ENCODE assay signal across 10 mouse cellular contexts in the genomic region with DNA sequence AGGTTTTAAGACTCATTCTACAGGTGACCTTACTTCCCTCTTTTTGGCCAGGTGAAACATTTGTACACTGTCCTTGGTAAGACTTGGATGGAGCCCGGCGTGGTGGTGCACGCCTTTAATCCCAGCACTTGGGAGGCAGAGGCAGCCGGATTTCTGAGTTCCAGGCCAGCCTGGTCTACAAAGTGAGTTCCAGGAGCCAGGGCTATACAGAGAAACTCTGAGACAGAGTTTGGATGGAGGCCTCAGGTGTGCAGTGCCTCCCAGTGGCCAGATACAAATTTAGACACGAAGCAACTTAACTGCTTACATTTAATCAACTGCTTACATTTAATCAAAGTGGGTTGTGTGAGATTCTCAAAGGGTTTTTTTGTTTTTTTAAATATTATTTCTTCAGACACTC. TPM values are rescaled to one million over a fixed set of nuclear protein-coding genes. Genes with fewer than 3 reads are reported as not detected.
A peak's percentile ranks its signal among the peaks of the same experiment; 100 is the strongest.
DNase-seq lines count a peak whose midpoint lies in the region; ATAC-seq and TF ChIP-seq lines count a peak whose summit lies in the region.
"Had no signal": no experiment of that assay in that cellular context is flagged by ENCODE, and none has a peak within 500 bp of the region (broad histone marks: within the 10 kb centered on the region; RNA-seq: fewer than 3 reads in every experiment).

No protein-coding gene starts in this region.

- no peak for ATAC-seq in liver, embryonic 14.5 days (ENCODE audit: insufficient read depth)
- no peak for ATAC-seq in liver, embryonic 11.5 days (replicated peaks; ENCODE audit: low FRiP score)

- H3K9me3 ChIP-seq in liver, embryonic 14.5 days (ENCODE audit: control insufficient read depth, low read length), result no peaks in the 10 kb centered on the region
- no peaks in the 10 kb centered on the region for H3K9me3 ChIP-seq in liver, embryonic 11.5 days (ENCODE audit: control insufficient read depth, low read length)
- H3K9me3 ChIP-seq in CH12.LX (replicated peaks; ENCODE audit: low read length), result no peaks in the 10 kb centered on the region
- H3K9me3 ChIP-seq: heart, embryonic 15.5 days had no signal

- TF ChIP-seq EP300 in liver, embryonic 14.5 days (IDR thresholded peaks at IDR 0.05; ENCODE audit: low read depth), result no peak
- TF ChIP-seq EP300 in CH12.LX (IDR thresholded peaks at IDR 0.05; ENCODE audit: low read length), result no peak

- no peak for TF ChIP-seq POLR2A in CH12.LX (IDR thresholded peaks at IDR 0.05; ENCODE audit: low read depth, low read length)
- TF ChIP-seq POLR2A in brain, embryonic 14.5 days (IDR thresholded peaks at IDR 0.05; ENCODE audit: borderline replicate concordance, extremely low read depth, insufficient read depth, insufficient read length, poor library complexity, severe bottlenecking), result no peak

- no peak overlapping the region for H3K4me3 ChIP-seq in gastrocnemius, adult 2 months
- H3K4me3 ChIP-seq in liver, embryonic 14.5 days (ENCODE audit: insufficient read depth in 1 of 2, low read depth in 2 of 2, low read length in 2 of 2), result no peak overlapping the region
- H3K4me3 ChIP-seq in liver, embryonic 11.5 days (ENCODE audit: low read depth, low read length), result no peak overlapping the region
- H3K4me3 ChIP-seq in CH12.LX (replicated peaks in 1 of 3; ENCODE audit: low read depth in 2 of 3, low read length in 2 of 3, poor library complexity in 1 of 3), result no peak overlapping the region
- H3K4me3 ChIP-seq: heart, embryonic 15.5 days had no signal

- H3K27ac ChIP-seq in gastrocnemius, adult 2 months, result no peak overlapping the region
- no peak overlapping the region for H3K27ac ChIP-seq in liver, embryonic 14.5 days
- H3K27ac ChIP-seq in liver, embryonic 11.5 days (ENCODE audit: low read depth, low read length), result no peak overlapping the region
- H3K27ac ChIP-seq in CH12.LX (ENCODE audit: insufficient read depth, low read depth), result no peak overlapping the region
- H3K27ac ChIP-seq: heart, embryonic 15.5 days had no signal

- H3K4me1 ChIP-seq in liver, embryonic 14.5 days (replicated peaks; ENCODE audit: control insufficient read depth in 2 of 2, insufficient read depth in 2 of 2, low read length in 1 of 2), result peaks cover 8 to 16% of the 10 kb centered on the region in 2 experiments; a peak in 3 of 4 replicates
- H3K4me1 ChIP-seq in liver, embryonic 11.5 days (replicated peaks; ENCODE audit: control insufficient read depth, insufficient read depth, low read length), result peaks cover 22% of the 10 kb centered on the region
- H3K4me1 ChIP-seq in CH12.LX (ENCODE audit: control insufficient read depth in 1 of 2, insufficient read depth in 2 of 2), result peaks cover 22 to 73% of the 10 kb centered on the region in 2 experiments

- H3K4me2 ChIP-seq in liver, embryonic 14.5 days (ENCODE audit: low read depth), result no peak overlapping the region
- no peak overlapping the region for H3K4me2 ChIP-seq in liver, embryonic 11.5 days
- H3K4me2 ChIP-seq in CH12.LX (ENCODE audit: insufficient read depth, low read depth, poor library complexity, severe bottlenecking), result no peak overlapping the region
- H3K4me2 ChIP-seq: heart, embryonic 15.5 days had no signal

- dilution Hi-C loops in CH12.LX (cut with MboI; ENCODE audit: extremely low pct_ligation_motif_present, extremely low pct_unique_long_range_greater_than_20kb, low sequenced_read_pairs), result no loop called here

- H3K79me2 ChIP-seq in CH12.LX (replicated peaks; ENCODE audit: control insufficient read depth, extremely low read depth, insufficient read depth, poor library complexity, severe bottlenecking), result peaks cover 23% of the 10 kb centered on the region

- no peak for DNase-seq in gastrocnemius, adult 2 months
- no peak for DNase-seq in gastrocnemius, postnatal 14 days
- no peak for DNase-seq in liver, embryonic 14.5 days (ENCODE audit: low read depth in 3 of 3, low spot score in 3 of 3)
- DNase-seq in liver, embryonic 11.5 days (ENCODE audit: low spot score), result no peak
- DNase-seq in CH12.LX (ENCODE audit: extremely low read depth), result no peak
- DNase-seq in brain, embryonic 14.5 days (ENCODE audit: low read depth), result peak; percentile 43
- no peak for DNase-seq in gastrocnemius, postnatal 25 days
- DNase-seq in urinary bladder, postnatal 14 days (ENCODE audit: low spot score), result no peak
- DNase-seq: thymus, postnatal 25 days had no signal

- peak; percentile 49 for TF ChIP-seq CTCF in gastrocnemius, adult 2 months (IDR thresholded peaks at IDR 0.05)
- TF ChIP-seq CTCF in liver, embryonic 14.5 days (IDR thresholded peaks at IDR 0.05; ENCODE audit: low read depth), result peak; percentile 37
- TF ChIP-seq CTCF in CH12.LX (conservative IDR thresholded peaks at IDR 0.05 in 1 of 2, IDR thresholded peaks at IDR 0.05 in 1 of 2; ENCODE audit: low read depth in 2 of 2, low read length in 2 of 2), result peak in 1 of 2 experiments; percentile 58; a peak in 2 of 4 replicates
- TF ChIP-seq CTCF in brain, embryonic 14.5 days (IDR thresholded peaks at IDR 0.05; ENCODE audit: borderline replicate concordance, extremely low read depth, insufficient read depth, insufficient read length), result peak; percentile 33; the same call in 1 of the 2 replicates

- peaks cover 79% of the 10 kb centered on the region for H3K36me3 ChIP-seq in liver, embryonic 14.5 days (replicated peaks; ENCODE audit: control insufficient read depth, insufficient read depth, low read depth)
- peaks cover 73% of the 10 kb centered on the region for H3K36me3 ChIP-seq in liver, embryonic 11.5 days (ENCODE audit: control insufficient read depth, insufficient read depth, low read length)
- H3K36me3 ChIP-seq in CH12.LX (replicated peaks in 1 of 2; ENCODE audit: control insufficient read depth in 1 of 2, insufficient read depth in 1 of 2, low read length in 1 of 2), result peaks cover 78 to 89% of the 10 kb centered on the region in 2 experiments

- H3K9ac ChIP-seq in liver, embryonic 14.5 days (replicated peaks), result no peak overlapping the region
- H3K9ac ChIP-seq in liver, embryonic 11.5 days (ENCODE audit: low read depth, low read length), result no peak overlapping the region
- no peak overlapping the region for H3K9ac ChIP-seq in CH12.LX (ENCODE audit: insufficient read depth, low read depth)
- H3K9ac ChIP-seq: heart, embryonic 15.5 days had no signal

- intact Hi-C loops in gastrocnemius, adult 2 months (cut with DNase I), result no loop called here
- intact Hi-C loops in gastrocnemius, postnatal 14 days (cut with DNase I; ENCODE audit: low total_unique reads), result no loop called here

- 76% methylated on average over 5 of the region's 5 CpGs for WGBS in liver, embryonic 14.5 days (ENCODE audit: insufficient replicate concordance)
- 83% methylated on average over 5 of the region's 5 CpGs for WGBS in liver, embryonic 11.5 days

- H3K27me3 ChIP-seq in liver, embryonic 14.5 days (ENCODE audit: control insufficient read depth, insufficient read depth, low read length), result no peaks in the 10 kb centered on the region
- H3K27me3 ChIP-seq in liver, embryonic 11.5 days (replicated peaks; ENCODE audit: control insufficient read depth, insufficient read depth, low read length), result no peaks in the 10 kb centered on the region
- H3K27me3 ChIP-seq in CH12.LX (replicated peaks), result no peaks in the 10 kb centered on the region
- H3K27me3 ChIP-seq: heart, embryonic 15.5 days had no signal

- peak; percentile 30 for TF ChIP-seq RAD21 in CH12.LX (IDR thresholded peaks at IDR 0.05; ENCODE audit: low read depth, low read length)

- in situ Hi-C loops in CH12.LX (cut with MboI; ENCODE audit: low pct_ligation_motif_present, low pct_unique_long_range_greater_than_20kb, low sequenced_read_pairs), result no loop called here

RNA-seq across cellular contexts. Expression of a gene that starts 3.5 kb away (rescaled TPM):
- 100 to 1,000 TPM in 1 of 2 experiments, 10 to 100 TPM in 1; 76.2 to 106 TPM for total RNA-seq in gastrocnemius, adult 2 months (2021)
- 100 to 1,000 TPM in 1 of 2 experiments, 10 to 100 TPM in 1; 95.6 to 103 TPM for total RNA-seq in gastrocnemius, postnatal 14 days (2021)
- polyA plus RNA-seq in liver, embryonic 14.5 days (2012; rRNA removed), result 42.5 and 92.3 TPM in 2 replicates
- 133 and 136 TPM in 2 replicates for polyA plus RNA-seq in liver, embryonic 14.5 days (2014; fragmentation: Nextera tagmentation; extraction: Ambion mirVana)
- 134 and 142 TPM in 2 replicates for polyA plus RNA-seq in liver, embryonic 11.5 days (2014; fragmentation: Nextera tagmentation; extraction: Ambion mirVana)
- total RNA-seq in CH12.LX (2012; rRNA removed) (110 and 115 TPM in 2 replicates), CH12.LX (2014; rRNA removed) (131 and 141 TPM in 2 replicates)
- 134 and 148 TPM in 2 replicates for polyA plus RNA-seq in CH12.LX (2012; ENCODE audit: insufficient read length, low read depth)
- 166 and 170 TPM in 2 replicates for polyA plus RNA-seq in brain, embryonic 14.5 days (2012; rRNA removed)
- total RNA-seq in gastrocnemius, postnatal 25 days (2021), result 10 to 100 TPM; 76.1 to 89.9 TPM

RNA-seq across cellular contexts. Expression of a gene that starts 7.0 kb away (rescaled TPM):
- total RNA-seq in gastrocnemius, adult 2 months (2021), result 100 to 1,000 TPM; 136 to 146 TPM
- total RNA-seq in gastrocnemius, postnatal 14 days (2021), result 100 to 1,000 TPM; 141 to 149 TPM
- 89.9 and 100 TPM in 2 replicates for polyA plus RNA-seq in liver, embryonic 14.5 days (2012; rRNA removed)
- 80.7 and 92.2 TPM in 2 replicates for polyA plus RNA-seq in liver, embryonic 14.5 days (2014; fragmentation: Nextera tagmentation; extraction: Ambion mirVana)
- 178 and 183 TPM in 2 replicates for polyA plus RNA-seq in liver, embryonic 11.5 days (2014; fragmentation: Nextera tagmentation; extraction: Ambion mirVana)
- 134 and 156 TPM in 2 replicates for total RNA-seq in CH12.LX (2012; rRNA removed)
- 227 and 244 TPM in 2 replicates for total RNA-seq in CH12.LX (2014; rRNA removed)
- 215 and 272 TPM in 2 replicates for polyA plus RNA-seq in CH12.LX (2012; ENCODE audit: insufficient read length, low read depth)
- polyA plus RNA-seq in brain, embryonic 14.5 days (2012; rRNA removed), result 373 and 391 TPM in 2 replicates
- 100 to 1,000 TPM; 132 to 138 TPM for total RNA-seq in gastrocnemius, postnatal 25 days (2021)

RNA-seq across cellular contexts. Expression of a gene that starts 21.2 kb away (rescaled TPM):
- 1 to 10 TPM; 3.3 to 4.4 TPM for total RNA-seq in gastrocnemius, adult 2 months (2021)
- 1 to 10 TPM; 4.7 to 5.1 TPM for total RNA-seq in gastrocnemius, postnatal 14 days (2021)
- polyA plus RNA-seq in liver, embryonic 14.5 days (2012; rRNA removed), result 9.8 and 10.9 TPM in 2 replicates
- 10.5 and 13.4 TPM in 2 replicates for polyA plus RNA-seq in liver, embryonic 14.5 days (2014; fragmentation: Nextera tagmentation; extraction: Ambion mirVana)
- 27.5 and 27.9 TPM in 2 replicates for polyA plus RNA-seq in liver, embryonic 11.5 days (2014; fragmentation: Nextera tagmentation; extraction: Ambion mirVana)
- total RNA-seq in CH12.LX (2012; rRNA removed), result 9.5 and 12.1 TPM in 2 replicates
- 6.7 and 6.8 TPM in 2 replicates for total RNA-seq in CH12.LX (2014; rRNA removed)
- 16.7 and 17.1 TPM in 2 replicates for polyA plus RNA-seq in CH12.LX (2012; ENCODE audit: insufficient read length, low read depth)
- 54.8 and 54.9 TPM in 2 replicates for polyA plus RNA-seq in brain, embryonic 14.5 days (2012; rRNA removed)
- 1 to 10 TPM; 2.7 to 4.9 TPM for total RNA-seq in gastrocnemius, postnatal 25 days (2021)

RNA-seq across cellular contexts. Expression of a gene that starts 23.5 kb away (rescaled TPM):
- total RNA-seq in gastrocnemius, adult 2 months (2021), result under 1 TPM; 0.51 to 0.92 TPM
- total RNA-seq in gastrocnemius, postnatal 14 days (2021), result under 1 TPM; 0.80 to 0.98 TPM
- 0.54 and 0.80 TPM in 2 replicates for polyA plus RNA-seq in liver, embryonic 14.5 days (2012; rRNA removed)
- polyA plus RNA-seq in liver, embryonic 14.5 days (2014; fragmentation: Nextera tagmentation; extraction: Ambion mirVana), result 0.14 and 0.27 TPM in 2 replicates
- 1.6 and 1.9 TPM in 2 replicates for polyA plus RNA-seq in liver, embryonic 11.5 days (2014; fragmentation: Nextera tagmentation; extraction: Ambion mirVana)
- total RNA-seq in CH12.LX (2012; rRNA removed) (0.46 and 0.55 TPM in 2 replicates), CH12.LX (2014; rRNA removed) (0.31 and 0.34 TPM in 2 replicates)
- polyA plus RNA-seq in CH12.LX (2012; ENCODE audit: insufficient read length, low read depth), result 0.50 and 0.68 TPM in 2 replicates
- 11.8 and 11.9 TPM in 2 replicates for polyA plus RNA-seq in brain, embryonic 14.5 days (2012; rRNA removed)
- total RNA-seq in gastrocnemius, postnatal 25 days (2021), result under 1 TPM; 0.54 to 0.75 TPM

RNA-seq across cellular contexts. Expression of a gene that starts 32.2 kb away (rescaled TPM):
- total RNA-seq in gastrocnemius, adult 2 months (2021), result 10 to 100 TPM; 71.3 to 71.5 TPM
- 10 to 100 TPM; 67.0 to 85.9 TPM for total RNA-seq in gastrocnemius, postnatal 14 days (2021)
- polyA plus RNA-seq in liver, embryonic 14.5 days (2012; rRNA removed), result 119 and 138 TPM in 2 replicates
- 93.4 and 111 TPM in 2 replicates for polyA plus RNA-seq in liver, embryonic 14.5 days (2014; fragmentation: Nextera tagmentation; extraction: Ambion mirVana)
- polyA plus RNA-seq in liver, embryonic 11.5 days (2014; fragmentation: Nextera tagmentation; extraction: Ambion mirVana), result 339 and 346 TPM in 2 replicates
- total RNA-seq in CH12.LX (2012; rRNA removed) (500 and 583 TPM in 2 replicates), CH12.LX (2014; rRNA removed) (495 and 516 TPM in 2 replicates)
- polyA plus RNA-seq in CH12.LX (2012; ENCODE audit: insufficient read length, low read depth), result 728 and 891 TPM in 2 replicates
- 585 and 651 TPM in 2 replicates for polyA plus RNA-seq in brain, embryonic 14.5 days (2012; rRNA removed)
- total RNA-seq in gastrocnemius, postnatal 25 days (2021), result 10 to 100 TPM; 59.1 to 60.7 TPM
